Mouse (Mus musculus) hindbrain, embryonic 16.5 days (tissue): ENCODE measurements around the gene Kdm2b. TPM values are rescaled to one million over a fixed set of nuclear protein-coding genes. Genes with fewer than 3 reads are reported as not detected.

Source experiments
- polyA plus RNA-seq: library from polyadenylated mRNA; unstranded; fragments of >200 nt; fragmentation: Nextera tagmentation; extraction: Ambion mirVana; gene quantifications from 2 replicates; pipeline ENCODE4 v1.2.1, GENCODE M21; 2015

Gene Kdm2b
- polyA plus RNA-seq, 1 experiment from 2014 or later = 88.8 TPM

Other genes starting within 250 kb of the Kdm2b start
- gene Camkk2, start 210.4 kb downstream of the Kdm2b start, polyA plus RNA-seq = 68.1 and 69.3 TPM in 2 replicates
- 495 and 497 TPM in 2 replicates for gene Anapc5, start 168.5 kb downstream of the Kdm2b start, polyA plus RNA-seq
- gene Rnf34, start 139.8 kb downstream of the Kdm2b start, polyA plus RNA-seq = 46.5 and 52.2 TPM in 2 replicates
- 14.2 TPM in 2 replicates for gene Orai1, start 25.3 kb upstream of the Kdm2b start, polyA plus RNA-seq
- gene Morn3, start 57.2 kb upstream of the Kdm2b start, polyA plus RNA-seq = 0.47 and 0.81 TPM in 2 replicates
- gene Tmem120b, start 78.6 kb upstream of the Kdm2b start, polyA plus RNA-seq = 17.3 and 19.8 TPM in 2 replicates
- gene Rhof, start 142.9 kb upstream of the Kdm2b start, polyA plus RNA-seq = 26.6 and 29.7 TPM in 2 replicates
- 9.5 and 9.8 TPM in 2 replicates for gene Setd1b, start 152.4 kb upstream of the Kdm2b start, polyA plus RNA-seq
- gene Psmd9, start 179.6 kb upstream of the Kdm2b start, polyA plus RNA-seq = 77.2 and 89.4 TPM in 2 replicates
- not detected in 2 replicates for gene Hpd, start 192.9 kb upstream of the Kdm2b start, polyA plus RNA-seq